Mouse (Mus musculus): ENCODE data around the gene Prr7. TPM values are rescaled to one million over a fixed set of nuclear protein-coding genes. Genes with fewer than 3 reads are reported as not detected.

The Prr7 gene
- polyA plus RNA-seq, 1 experiment from 2014 or later: 0.13 TPM

- no peak overlapping the region for H3K4me2 ChIP-seq (replicated peaks; ENCODE audit: low read depth)
- ATAC-seq (ENCODE audit: low FRiP score, low TSS enrichment) (no peak), DNase-seq (ENCODE audit: low spot score) (no peak)
- TF ChIP-seq CTCF (IDR thresholded peaks at IDR 0.05; ENCODE audit: low read depth) (no peak), EP300 (optimal IDR thresholded peaks at IDR 0.05) (no peak)
- no peaks in the 10 kb centered on the region for H3K9me3 ChIP-seq (ENCODE audit: control insufficient read depth, low read length)
- H3K9ac ChIP-seq (ENCODE audit: low read length): no peak overlapping the region
- H3K4me1 ChIP-seq (replicated peaks; ENCODE audit: control insufficient read depth, insufficient read depth): no peaks in the 10 kb centered on the region
- H3K27me3 ChIP-seq (ENCODE audit: control insufficient read depth, insufficient read depth, low read length): no peaks in the 10 kb centered on the region
- H3K36me3 ChIP-seq (ENCODE audit: control insufficient read depth, insufficient read depth, low read length): peaks cover 47% of the 10 kb centered on the region
- 77% methylated on average over 5 of the region's 5 CpGs for WGBS
- no peak overlapping the region for H3K27ac ChIP-seq (replicated peaks)
- H3K4me3 ChIP-seq (ENCODE audit: low read depth, low read length): no peak overlapping the region
These were observed 40.3 kb downstream of the Prr7 start for GRCm38 (mm10) chr13:55504390-55504789.

GRCm38 (mm10) chr13:55505810-55506209 is 41.7 kb downstream of the Prr7 start:
- ATAC-seq (ENCODE audit: low FRiP score, low TSS enrichment) (no peak), DNase-seq (ENCODE audit: low spot score) (no peak)
- Histone ChIP-seq H3K4me1 (replicated peaks; ENCODE audit: control insufficient read depth, insufficient read depth) (peaks cover 5% of the 10 kb centered on the region; the same call in 1 of the 2 replicates), H3K27ac (replicated peaks) (no peak overlapping the region), H3K9ac (ENCODE audit: low read length) (no peak overlapping the region), H3K27me3 (ENCODE audit: control insufficient read depth, insufficient read depth, low read length) (no peaks in the 10 kb centered on the region), H3K9me3 (ENCODE audit: control insufficient read depth, low read length) (no peaks in the 10 kb centered on the region), H3K36me3 (ENCODE audit: control insufficient read depth, insufficient read depth, low read length) (peaks cover 43% of the 10 kb centered on the region), H3K4me3 (ENCODE audit: low read depth, low read length) (no peak overlapping the region), H3K4me2 (replicated peaks; ENCODE audit: low read depth) (no peak overlapping the region)
- TF ChIP-seq EP300 (optimal IDR thresholded peaks at IDR 0.05) (no peak), CTCF (IDR thresholded peaks at IDR 0.05; ENCODE audit: low read depth) (no peak)
- WGBS: 84% methylated on average over 9 of the region's 9 CpGs

- no peak overlapping the region for H3K4me3 ChIP-seq (ENCODE audit: low read depth, low read length)
- peaks cover 11% of the 10 kb centered on the region for H3K4me1 ChIP-seq (replicated peaks; ENCODE audit: control insufficient read depth, insufficient read depth)
- no peak overlapping the region for H3K27ac ChIP-seq (replicated peaks)
- H3K36me3 ChIP-seq (ENCODE audit: control insufficient read depth, insufficient read depth, low read length): peaks cover 43% of the 10 kb centered on the region
- DNase-seq (ENCODE audit: low spot score) (no peak), ATAC-seq (ENCODE audit: low FRiP score, low TSS enrichment) (no peak)
- H3K9me3 ChIP-seq (ENCODE audit: control insufficient read depth, low read length): no peaks in the 10 kb centered on the region
- no peaks in the 10 kb centered on the region for H3K27me3 ChIP-seq (ENCODE audit: control insufficient read depth, insufficient read depth, low read length)
- WGBS: 79% methylated on average over 10 of the region's 10 CpGs
- H3K9ac ChIP-seq (ENCODE audit: low read length): no peak overlapping the region
- no peak overlapping the region for H3K4me2 ChIP-seq (replicated peaks; ENCODE audit: low read depth)
- TF ChIP-seq CTCF (IDR thresholded peaks at IDR 0.05; ENCODE audit: low read depth) (no peak), EP300 (optimal IDR thresholded peaks at IDR 0.05) (no peak)
These were observed 42.6 kb downstream of the Prr7 start for GRCm38 (mm10) chr13:55506697-55507096.

GRCm38 (mm10) chr13:55507877-55508276 is 43.8 kb downstream of the Prr7 start:
- WGBS: 61% methylated on average over 9 of the region's 11 CpGs
- TF ChIP-seq CTCF (IDR thresholded peaks at IDR 0.05; ENCODE audit: low read depth) (peak; percentile 41; the same call in 1 of the 2 replicates), EP300 (optimal IDR thresholded peaks at IDR 0.05) (no peak)
- no peaks in the 10 kb centered on the region for H3K9me3 ChIP-seq (ENCODE audit: control insufficient read depth, low read length)
- peaks cover 43% of the 10 kb centered on the region for H3K36me3 ChIP-seq (ENCODE audit: control insufficient read depth, insufficient read depth, low read length)
- H3K4me1 ChIP-seq (replicated peaks; ENCODE audit: control insufficient read depth, insufficient read depth): peaks cover 14% of the 10 kb centered on the region
- no peak overlapping the region for H3K9ac ChIP-seq (ENCODE audit: low read length)
- H3K27me3 ChIP-seq (ENCODE audit: control insufficient read depth, insufficient read depth, low read length): no peaks in the 10 kb centered on the region
- DNase-seq (ENCODE audit: low spot score) (no peak), ATAC-seq (ENCODE audit: low FRiP score, low TSS enrichment) (no peak)
- H3K27ac ChIP-seq (replicated peaks): no peak overlapping the region
- H3K4me3 ChIP-seq (ENCODE audit: low read depth, low read length): no peak overlapping the region
- H3K4me2 ChIP-seq (replicated peaks; ENCODE audit: low read depth): no peak overlapping the region

- 86% methylated on average over 10 of the region's 10 CpGs for WGBS
These were observed 44.5 kb downstream of the Prr7 start for GRCm38 (mm10) chr13:55508531-55508930.

GRCm38 (mm10) chr13:55510332-55510667 is 46.2 kb downstream of the Prr7 start:
- Histone ChIP-seq H3K27ac (replicated peaks) (peak overlapping the region; percentile 92), H3K9me3 (ENCODE audit: control insufficient read depth, low read length) (no peaks in the 10 kb centered on the region), H3K36me3 (ENCODE audit: control insufficient read depth, insufficient read depth, low read length) (peaks cover 30% of the 10 kb centered on the region), H3K4me2 (replicated peaks; ENCODE audit: low read depth) (peak overlapping the region; percentile 68), H3K27me3 (ENCODE audit: control insufficient read depth, insufficient read depth, low read length) (no peaks in the 10 kb centered on the region), H3K9ac (ENCODE audit: low read length) (peak overlapping the region; percentile 18), H3K4me3 (ENCODE audit: low read depth, low read length) (peak overlapping the region; percentile 2; the same call in 1 of the 2 replicates), H3K4me1 (replicated peaks; ENCODE audit: control insufficient read depth, insufficient read depth) (peaks cover 14% of the 10 kb centered on the region)
- ATAC-seq (ENCODE audit: low FRiP score, low TSS enrichment) (peak; percentile 51), DNase-seq (ENCODE audit: low spot score) (no peak)
- 29% methylated on average over 3 of the region's 3 CpGs for WGBS
- TF ChIP-seq CTCF (IDR thresholded peaks at IDR 0.05; ENCODE audit: low read depth) (no peak), EP300 (optimal IDR thresholded peaks at IDR 0.05) (no peak)

More at GRCm38 (mm10) chr13:55508531-55508930, 44.5 kb downstream of the Prr7 start:
- Histone ChIP-seq H3K4me3 (ENCODE audit: low read depth, low read length) (no peak overlapping the region), H3K9me3 (ENCODE audit: control insufficient read depth, low read length) (no peaks in the 10 kb centered on the region), H3K27me3 (ENCODE audit: control insufficient read depth, insufficient read depth, low read length) (no peaks in the 10 kb centered on the region), H3K4me2 (replicated peaks; ENCODE audit: low read depth) (no peak overlapping the region), H3K27ac (replicated peaks) (0 out of 2 replicates have a peak overlapping the region, but pooled peaks have one; percentile 13), H3K4me1 (replicated peaks; ENCODE audit: control insufficient read depth, insufficient read depth) (peaks cover 14% of the 10 kb centered on the region), H3K36me3 (ENCODE audit: control insufficient read depth, insufficient read depth, low read length) (peaks cover 38% of the 10 kb centered on the region), H3K9ac (ENCODE audit: low read length) (no peak overlapping the region)
- no peak for ATAC-seq (ENCODE audit: low FRiP score, low TSS enrichment)
- no peak for DNase-seq (ENCODE audit: low spot score)
- no peak for TF ChIP-seq EP300 (optimal IDR thresholded peaks at IDR 0.05)
- no peak for TF ChIP-seq CTCF (IDR thresholded peaks at IDR 0.05; ENCODE audit: low read depth)

Measured in stomach, postnatal 0 days (tissue).